Mouse (Mus musculus) liver, embryonic 15.5 days (tissue): ENCODE results near the gene Ccr7. TPM values are rescaled to one million over a fixed set of nuclear protein-coding genes. Genes with fewer than 3 reads are reported as not detected.

ENCODE experiments used
- ATAC-seq: fragments of 200-750 bp; cut with Nextera tagmentation; 2 replicates; pipeline ENCODE4 v1.8.0; 2017; ENCODE audit warnings: moderate number of reproducible peaks, mild to moderate bottlenecking, moderate library complexity; ENCODE audit not compliant: insufficient read depth
- H3K27ac ChIP-seq: fragments of 300-500 bp; sonication (generic); replicated peaks from 2 replicates; pipeline ENCODE4 v1.5.1; 2015; ENCODE audit warnings: mild to moderate bottlenecking, inconsistent platforms
- H3K27me3 ChIP-seq: fragments of 300-500 bp; sonication (generic); 2 replicates; pipeline ENCODE4 v1.6.1; 2015; ENCODE audit warnings: mild to moderate bottlenecking, inconsistent platforms
- H3K36me3 ChIP-seq: fragments of 300-500 bp; sonication (generic); replicated peaks from 2 replicates; pipeline ENCODE4 v1.6.1; 2015; ENCODE audit warnings: moderate library complexity, mild to moderate bottlenecking, inconsistent platforms
- H3K4me1 ChIP-seq: fragments of 300-500 bp; sonication (generic); replicated peaks from 2 replicates; pipeline ENCODE4 v1.6.1; 2015; ENCODE audit warnings: inconsistent platforms
- H3K4me2 ChIP-seq: fragments of 300-500 bp; sonication (generic); 2 replicates; pipeline ENCODE4 v1.6.1; 2015; ENCODE audit warnings: moderate library complexity, mild to moderate bottlenecking, inconsistent platforms
- H3K4me3 ChIP-seq: fragments of 300-500 bp; sonication (generic); replicated peaks from 2 replicates; pipeline ENCODE4 v1.5.1; 2015; ENCODE audit warnings: mild to moderate bottlenecking, inconsistent platforms
- H3K9ac ChIP-seq: fragments of 300-500 bp; sonication (generic); 2 replicates; pipeline ENCODE4 v1.6.1; 2015; ENCODE audit warnings: moderate library complexity, mild to moderate bottlenecking, inconsistent platforms
- H3K9me3 ChIP-seq: fragments of 300-500 bp; sonication (generic); replicated peaks from 2 replicates; pipeline ENCODE4 v1.6.1; 2016; ENCODE audit warnings: inconsistent platforms
- WGBS: fragments of 180-500 bp; shearing (Covaris S2); methylation state at CpG from one replicate; pipeline ENCODE4 v1.1.7; 2015; ENCODE audit warnings: mixed read lengths; ENCODE audit not compliant: insufficient replicate concordance; 5-methylcytosine and 5-hydroxymethylcytosine counted together
- polyA plus RNA-seq: library from polyadenylated mRNA; unstranded; fragments of >200 nt; fragmentation: Nextera tagmentation; extraction: Ambion mirVana; gene quantifications from 2 replicates; pipeline ENCODE4 v1.2.1, GENCODE M21; 2015

The Ccr7 gene
- polyA plus RNA-seq, 1 experiment from 2014 or later, result 0.31 TPM

- Histone ChIP-seq H3K27ac (no peak overlapping the region), H3K27me3 (peaks cover 22% of the 10 kb centered on the region; the same call in 1 of the 2 replicates), H3K9me3 (no peaks in the 10 kb centered on the region), H3K4me2 (no peak overlapping the region), H3K4me1 (peaks cover 41% of the 10 kb centered on the region), H3K9ac (no peak overlapping the region), H3K4me3 (no peak overlapping the region), H3K36me3 (no peaks in the 10 kb centered on the region)
- ATAC-seq, result no peak
- WGBS, result 80% methylated on average over 23 of the region's 23 CpGs
These were observed 9.9 kb downstream of the Ccr7 start for GRCm38 (mm10) chr11:99144940-99145339.

DNA sequence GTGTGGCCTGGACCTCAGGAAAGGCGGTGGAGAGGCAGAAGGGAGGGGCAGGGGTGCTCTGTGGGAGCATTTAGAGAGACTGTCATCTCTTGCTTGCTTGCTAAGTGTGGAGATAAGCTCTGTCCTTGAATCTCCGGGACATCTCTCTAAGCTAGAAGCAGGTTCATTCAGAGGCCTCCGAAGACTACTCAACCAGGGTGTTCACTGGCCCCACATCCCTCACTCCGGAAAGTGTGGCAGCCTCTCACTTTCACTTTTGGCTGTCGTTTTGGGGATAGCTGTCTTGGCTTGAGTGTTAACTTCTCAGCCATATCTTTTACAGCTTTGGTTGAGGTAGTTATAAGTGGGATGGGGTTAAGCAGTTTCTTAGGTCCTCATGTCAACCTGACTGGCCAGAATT lies 10.4 kb downstream of the Ccr7 start:
- 25% methylated on average over 5 of the region's 5 CpGs for WGBS
- no peak for ATAC-seq
- H3K9ac ChIP-seq, result no peak overlapping the region
- peaks cover 37% of the 10 kb centered on the region for H3K4me1 ChIP-seq
- H3K9me3 ChIP-seq, result no peaks in the 10 kb centered on the region
- H3K27me3 ChIP-seq, result peaks cover 19% of the 10 kb centered on the region; the same call in 1 of the 2 replicates
- no peak overlapping the region for H3K27ac ChIP-seq
- H3K4me2 ChIP-seq, result no peak overlapping the region
- no peak overlapping the region for H3K4me3 ChIP-seq
- H3K36me3 ChIP-seq, result no peaks in the 10 kb centered on the region

GRCm38 (mm10) chr11:99143123-99144082 lies 11.5 kb downstream of the Ccr7 start:
- H3K9me3 ChIP-seq, result no peaks in the 10 kb centered on the region
- 33% methylated on average over 16 of the region's 16 CpGs for WGBS
- no peak overlapping the region for H3K4me3 ChIP-seq
- no peak overlapping the region for H3K4me2 ChIP-seq
- H3K27me3 ChIP-seq, result peaks cover 14% of the 10 kb centered on the region; the same call in 1 of the 2 replicates
- no peak for ATAC-seq
- no peak overlapping the region for H3K27ac ChIP-seq
- H3K36me3 ChIP-seq, result no peaks in the 10 kb centered on the region
- H3K9ac ChIP-seq, result no peak overlapping the region
- peaks cover 34% of the 10 kb centered on the region for H3K4me1 ChIP-seq

GRCm38 (mm10) chr11:99142493-99143095 lies 12.3 kb downstream of the Ccr7 start:
- H3K27me3 ChIP-seq, result peaks cover 7% of the 10 kb centered on the region; the same call in 1 of the 2 replicates
- H3K4me1 ChIP-seq, result peaks cover 29% of the 10 kb centered on the region
- H3K36me3 ChIP-seq, result no peaks in the 10 kb centered on the region
- H3K4me3 ChIP-seq, result no peak overlapping the region
- H3K9ac ChIP-seq, result no peak overlapping the region
- H3K4me2 ChIP-seq, result no peak overlapping the region
- no peaks in the 10 kb centered on the region for H3K9me3 ChIP-seq
- H3K27ac ChIP-seq, result 0 out of 2 replicates have a peak overlapping the region, but pooled peaks have one; percentile 6
- WGBS, result 26% methylated on average over 18 of the region's 18 CpGs
- ATAC-seq, result no peak

GRCm38 (mm10) chr11:99142046-99142445 lies 12.8 kb downstream of the Ccr7 start:
- H3K4me2 ChIP-seq, result no peak overlapping the region
- H3K4me3 ChIP-seq, result no peak overlapping the region
- no peak overlapping the region for H3K9ac ChIP-seq
- WGBS, result 59% methylated on average over 6 of the region's 6 CpGs
- 0 out of 2 replicates have a peak overlapping the region, but pooled peaks have one; percentile 6 for H3K27ac ChIP-seq
- H3K36me3 ChIP-seq, result no peaks in the 10 kb centered on the region
- peaks cover 2% of the 10 kb centered on the region; the same call in 1 of the 2 replicates for H3K27me3 ChIP-seq
- peaks cover 26% of the 10 kb centered on the region for H3K4me1 ChIP-seq
- no peaks in the 10 kb centered on the region for H3K9me3 ChIP-seq
- no peak for ATAC-seq

DNA sequence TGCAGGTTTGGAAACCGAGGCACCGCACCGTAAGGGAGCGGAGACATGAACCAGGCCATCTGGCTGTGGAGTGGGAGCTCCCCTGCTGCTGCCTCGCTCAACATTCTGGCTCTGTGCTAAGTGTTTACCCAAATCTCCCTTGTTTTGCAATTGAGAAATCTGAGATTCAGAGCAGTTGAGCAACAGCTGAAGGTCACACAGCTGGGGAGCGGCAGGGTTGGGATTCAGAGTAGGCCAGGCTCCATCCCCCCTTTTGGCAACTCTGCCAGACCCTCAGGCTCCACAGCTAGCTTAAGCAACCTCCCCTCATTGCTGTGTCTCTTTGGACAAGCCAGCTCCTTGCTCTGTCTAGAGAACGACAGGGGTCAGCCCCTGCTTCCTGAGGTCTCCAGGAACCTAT lies 13.3 kb downstream of the Ccr7 start:
- Histone ChIP-seq H3K36me3 (no peaks in the 10 kb centered on the region), H3K9ac (no peak overlapping the region), H3K27ac (0 out of 2 replicates have a peak overlapping the region, but pooled peaks have one; percentile 6), H3K4me1 (peaks cover 26% of the 10 kb centered on the region), H3K27me3 (no peaks in the 10 kb centered on the region), H3K9me3 (no peaks in the 10 kb centered on the region), H3K4me2 (no peak overlapping the region), H3K4me3 (no peak overlapping the region)
- 68% methylated on average over 7 of the region's 7 CpGs for WGBS
- ATAC-seq, result peak; percentile 25; the same call in 1 of the 2 replicates

GRCm38 (mm10) chr11:99138976-99139375 lies 15.9 kb downstream of the Ccr7 start:
- Histone ChIP-seq H3K27ac (no peak overlapping the region), H3K4me3 (no peak overlapping the region), H3K36me3 (no peaks in the 10 kb centered on the region), H3K4me2 (no peak overlapping the region), H3K4me1 (peaks cover 26% of the 10 kb centered on the region), H3K9me3 (no peaks in the 10 kb centered on the region), H3K9ac (no peak overlapping the region), H3K27me3 (no peaks in the 10 kb centered on the region)
- no peak for ATAC-seq
- 64% methylated on average over 9 of the region's 9 CpGs for WGBS

DNA sequence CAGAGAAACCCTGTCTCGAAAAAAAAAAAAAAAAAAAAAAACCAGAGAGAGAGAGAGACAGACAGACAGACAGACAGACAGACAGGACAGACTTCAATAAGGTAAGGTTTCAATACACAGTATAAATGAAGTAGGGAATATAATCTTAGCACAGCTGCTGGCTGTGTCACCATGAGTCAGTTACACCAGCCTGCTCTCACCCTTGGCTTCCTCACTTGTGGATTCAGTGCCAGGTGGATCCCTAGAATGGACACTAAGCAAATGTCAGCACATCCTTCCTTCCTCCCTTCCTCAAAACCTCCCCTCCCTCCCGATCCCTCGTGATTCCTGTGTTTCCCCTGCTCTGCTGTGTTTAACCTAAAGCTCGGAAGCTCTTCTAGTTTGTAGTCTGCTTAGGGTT lies 17.5 kb downstream of the Ccr7 start:
- Histone ChIP-seq H3K4me1 (peaks cover 22% of the 10 kb centered on the region), H3K9ac (no peak overlapping the region), H3K9me3 (no peaks in the 10 kb centered on the region), H3K27me3 (no peaks in the 10 kb centered on the region), H3K4me3 (no peak overlapping the region), H3K4me2 (no peak overlapping the region), H3K36me3 (no peaks in the 10 kb centered on the region), H3K27ac (no peak overlapping the region)
- no peak for ATAC-seq
- 57% methylated on average over 4 of the region's 4 CpGs for WGBS

DNA sequence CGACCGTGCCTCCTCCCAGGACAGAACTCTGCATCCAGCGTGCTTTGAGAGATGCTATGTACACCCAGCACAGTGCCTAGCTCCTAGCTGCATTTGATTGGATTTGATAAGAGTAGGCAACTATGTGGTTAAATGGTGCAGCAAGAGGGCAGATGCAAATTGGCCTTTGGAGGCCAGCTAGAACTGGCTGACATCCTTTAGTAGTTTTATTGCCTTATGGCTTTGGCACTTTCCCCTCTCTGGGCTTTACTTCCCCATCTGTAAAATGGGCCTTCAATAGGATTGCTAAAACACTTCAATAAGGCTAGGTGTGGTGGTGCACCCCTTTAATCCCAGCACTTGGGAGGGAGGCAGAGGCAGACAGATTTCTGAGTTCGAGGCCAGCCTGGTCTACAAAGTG lies 17.9 kb downstream of the Ccr7 start:
- Histone ChIP-seq H3K9ac (no peak overlapping the region), H3K9me3 (no peaks in the 10 kb centered on the region), H3K27me3 (no peaks in the 10 kb centered on the region), H3K27ac (no peak overlapping the region), H3K4me3 (no peak overlapping the region), H3K36me3 (no peaks in the 10 kb centered on the region), H3K4me1 (peaks cover 22% of the 10 kb centered on the region), H3K4me2 (no peak overlapping the region)
- no peak for ATAC-seq
- 42% methylated on average over 4 of the region's 4 CpGs for WGBS

DNA sequence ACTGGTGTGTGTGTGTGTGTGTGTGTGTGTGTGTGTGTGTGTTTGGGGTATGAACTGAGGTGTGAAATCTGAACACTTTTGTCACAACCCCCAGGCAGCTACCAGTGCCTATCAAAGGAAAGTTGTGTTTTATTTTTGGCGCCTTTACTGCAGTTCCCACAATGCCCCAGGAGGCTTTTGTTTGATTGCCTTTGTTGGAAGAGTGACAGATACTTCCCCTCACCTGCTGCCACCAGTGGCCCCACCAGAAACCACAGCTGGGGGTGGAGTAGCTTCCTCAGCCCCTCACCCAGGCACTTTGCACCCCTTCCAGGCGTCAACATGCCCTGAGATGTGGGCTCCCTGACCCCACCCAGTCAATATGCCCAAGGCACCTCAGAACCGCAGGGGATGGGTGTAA lies 18.5 kb downstream of the Ccr7 start:
- Histone ChIP-seq H3K27ac (no peak overlapping the region), H3K4me3 (no peak overlapping the region), H3K9ac (no peak overlapping the region), H3K4me1 (peaks cover 19% of the 10 kb centered on the region), H3K4me2 (no peak overlapping the region), H3K9me3 (no peaks in the 10 kb centered on the region), H3K27me3 (no peaks in the 10 kb centered on the region; the same call in 1 of the 2 replicates), H3K36me3 (no peaks in the 10 kb centered on the region)
- no peak for ATAC-seq
- 32% methylated on average over 3 of the region's 3 CpGs for WGBS

GRCm38 (mm10) chr11:99135047-99135440 lies 19.8 kb downstream of the Ccr7 start:
- no peaks in the 10 kb centered on the region for H3K9me3 ChIP-seq
- H3K4me2 ChIP-seq, result no peak overlapping the region
- H3K9ac ChIP-seq, result no peak overlapping the region
- no peak for ATAC-seq
- peaks cover 3% of the 10 kb centered on the region; the same call in 1 of the 2 replicates for H3K27me3 ChIP-seq
- H3K4me3 ChIP-seq, result no peak overlapping the region
- no peak overlapping the region for H3K27ac ChIP-seq
- peaks cover 16% of the 10 kb centered on the region; the same call in 1 of the 2 replicates for H3K4me1 ChIP-seq
- H3K36me3 ChIP-seq, result no peaks in the 10 kb centered on the region
- WGBS, result 67% methylated on average over 8 of the region's 8 CpGs
